Mouse (Mus musculus) stomach, postnatal 0 days (tissue): ENCODE results near the gene Snx9.

Experiments used
- CTCF ChIP-seq: IDR thresholded peaks from 2 replicates; pipeline ENCODE4 v1.5.1; 2016; ENCODE audit warnings: antibody characterized with exemption, low read depth, mild to moderate bottlenecking, moderate library complexity
- EP300 ChIP-seq: optimal IDR thresholded peaks from 2 replicates; pipeline ENCODE3; 2016; ENCODE audit warnings: antibody characterized with exemption

DNA sequence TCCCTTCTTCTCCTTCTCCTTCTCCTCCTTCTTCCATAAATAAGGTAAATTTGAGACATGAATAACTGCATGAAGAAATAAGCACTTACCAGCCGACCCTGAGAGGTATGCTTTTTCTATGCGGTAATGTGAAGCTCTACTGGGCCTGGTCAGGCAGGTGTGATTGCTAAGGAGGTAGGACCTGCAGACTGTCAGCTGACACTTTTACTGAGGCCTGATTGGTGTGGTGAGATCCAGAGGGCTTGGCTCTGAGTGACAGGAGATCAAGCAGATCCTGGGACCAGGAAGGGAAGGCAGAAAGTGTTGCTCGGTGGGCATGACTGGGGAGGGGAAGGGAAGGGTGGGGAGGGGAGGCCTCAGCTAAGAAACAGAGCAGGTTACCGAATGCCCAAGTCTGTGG, 54.9 kb downstream of the Snx9 start:
- TF ChIP-seq CTCF (no peak), EP300 (no peak)
